Mouse (Mus musculus): ENCODE measurements around the gene Bfsp2. TPM values are rescaled to one million over a fixed set of nuclear protein-coding genes. Genes with fewer than 3 reads are reported as not detected.
"Not testable (repeated sequence)": the region's sequence is repeated elsewhere in the genome, so short reads cannot be mapped to it uniquely, and the experiment has no call there.

Bfsp2 gene
- polyA plus RNA-seq, 1 experiment from 2014 or later = 0.79 TPM

DNA sequence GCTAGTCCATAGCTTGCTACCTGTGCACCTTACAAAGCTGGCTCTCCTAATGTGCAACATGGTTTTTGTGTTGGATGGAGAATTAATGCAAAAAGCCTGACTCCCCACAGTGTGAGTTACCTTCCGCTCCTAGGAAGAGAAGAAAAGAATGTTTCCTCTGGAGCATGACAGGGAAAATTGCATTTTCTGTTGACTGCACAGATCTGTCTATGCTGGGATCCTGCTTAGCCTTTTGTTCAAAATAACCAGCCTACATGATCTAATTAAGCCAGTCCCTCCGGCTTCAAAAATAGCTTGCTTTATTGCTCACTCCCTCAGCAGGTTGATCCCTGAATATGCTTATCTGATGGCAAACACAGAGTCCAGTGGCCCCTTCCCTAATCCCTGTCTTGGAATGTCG is 59.4 kb downstream of the Bfsp2 start:
- Histone ChIP-seq H3K9me3 (no peaks in the 10 kb centered on the region), H3K4me3 (no peak overlapping the region), H3K27ac (no peak overlapping the region), H3K4me1 (peaks cover 30% of the 10 kb centered on the region), H3K36me3 (replicated peaks) (no peaks in the 10 kb centered on the region), H3K27me3 (ENCODE audit: poor library complexity, severe bottlenecking) (0 out of 2 replicates have a peak, but pooled peaks cover 4% of the 10 kb centered on the region)
- no peak for DNase-seq (ENCODE audit: extremely low spot score, low spot score)
- 26% methylated on average over 3 of the region's 3 CpGs for whole genome bisulfite sequencing

DNA sequence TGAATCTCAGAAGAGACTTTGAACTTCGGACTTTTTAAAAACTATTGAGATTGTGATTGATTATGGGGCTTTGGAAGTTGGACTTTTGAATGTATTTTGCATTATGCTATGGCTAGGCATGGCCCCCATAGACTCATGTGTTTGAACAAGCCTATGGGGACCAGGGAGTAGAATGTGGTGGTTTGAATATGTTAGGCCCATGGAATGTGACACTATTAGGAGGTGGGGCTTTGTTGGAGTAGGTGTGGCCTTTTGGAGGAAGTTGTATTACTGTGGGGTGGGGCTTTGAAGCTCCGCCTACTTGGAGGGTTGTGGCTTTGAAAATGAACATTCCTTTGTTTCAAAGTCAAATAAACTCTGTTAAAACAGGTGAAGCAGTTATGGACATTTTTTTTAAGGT is 61.4 kb downstream of the Bfsp2 start:
- H3K4me1 ChIP-seq = peaks cover 41% of the 10 kb centered on the region
- no peak overlapping the region for H3K27ac ChIP-seq
- no peaks in the 10 kb centered on the region for H3K36me3 ChIP-seq (replicated peaks)
- WGBS = 84% methylated on average over 2 of the region's 2 CpGs
- H3K9me3 ChIP-seq = no peaks in the 10 kb centered on the region
- DNase-seq (ENCODE audit: extremely low spot score, low spot score) = no peak
- 0 out of 2 replicates have a peak, but pooled peaks cover 4% of the 10 kb centered on the region for H3K27me3 ChIP-seq (ENCODE audit: poor library complexity, severe bottlenecking)
- no peak overlapping the region for H3K4me3 ChIP-seq

DNA sequence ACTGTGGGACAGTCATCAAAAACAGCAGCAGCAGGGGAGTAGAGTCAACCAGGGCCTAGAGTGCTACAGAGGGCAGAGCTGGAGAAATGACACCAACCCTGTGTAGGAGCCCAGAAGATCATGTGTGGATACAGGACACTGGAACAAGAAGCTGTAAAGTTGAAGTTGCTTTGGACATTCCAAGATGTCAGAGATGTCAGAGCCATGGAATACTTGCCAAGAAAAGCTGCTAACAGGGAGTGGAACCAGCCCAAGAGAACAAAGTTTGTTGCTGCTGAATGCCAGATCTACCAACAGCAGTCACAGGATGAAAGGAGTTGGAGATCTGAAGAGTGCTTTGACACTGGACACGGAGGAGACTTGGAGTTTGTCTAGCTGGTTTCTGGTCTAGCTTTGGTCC is 62.0 kb downstream of the Bfsp2 start:
- not testable (repeated sequence) for H3K27me3 ChIP-seq (ENCODE audit: poor library complexity, severe bottlenecking); H3K4me3 ChIP-seq; H3K36me3 ChIP-seq (replicated peaks); H3K27ac ChIP-seq; H3K9me3 ChIP-seq; DNase-seq (ENCODE audit: extremely low spot score, low spot score)
- H3K4me1 ChIP-seq = peaks cover 44% of the 10 kb centered on the region
- WGBS = 91% methylated on average over 1 of the region's 1 CpGs

DNA sequence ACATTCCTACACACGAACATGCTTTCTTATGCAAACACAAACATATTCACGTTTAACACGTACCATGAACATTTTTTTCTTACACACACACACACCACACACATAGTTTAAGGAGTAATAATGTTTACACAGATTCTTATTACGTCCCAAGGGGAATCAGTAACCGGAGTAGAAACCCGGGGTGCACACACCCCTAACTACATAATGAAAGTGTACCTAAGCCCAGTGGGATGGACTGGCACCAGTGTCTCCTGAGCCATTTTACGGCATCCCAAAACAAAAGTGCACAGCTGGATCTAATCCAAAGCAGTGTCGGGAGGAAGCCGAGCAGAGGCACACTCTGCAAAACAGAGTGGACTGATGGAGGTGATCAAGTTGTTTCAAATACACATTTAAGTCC is 66.8 kb downstream of the Bfsp2 start:
- no peak for DNase-seq (ENCODE audit: extremely low spot score, low spot score)
- WGBS = 42% methylated on average over 9 of the region's 9 CpGs
- no peaks in the 10 kb centered on the region for H3K9me3 ChIP-seq

DNA sequence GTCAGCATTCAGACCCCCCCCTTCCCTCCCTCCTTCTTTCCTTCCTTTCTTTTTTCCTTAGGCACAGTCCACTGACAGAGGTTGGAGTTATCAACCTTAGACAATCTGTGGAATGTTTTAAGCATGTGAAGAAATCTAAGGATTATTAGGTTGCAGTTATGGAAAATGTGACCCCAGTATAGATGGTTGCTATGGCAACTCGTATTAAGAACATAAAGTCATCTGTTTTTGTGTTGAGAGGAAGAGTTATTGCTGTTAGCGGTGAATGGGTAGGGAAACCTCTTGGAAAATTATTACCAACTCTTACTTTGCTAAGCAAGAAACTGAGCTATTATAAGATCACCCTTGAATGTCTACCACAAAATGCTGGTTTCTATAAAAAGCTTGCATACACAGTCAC is 71.1 kb downstream of the Bfsp2 start:
- 80% methylated on average over 2 of the region's 2 CpGs for WGBS
- H3K4me1 ChIP-seq = peaks cover 26% of the 10 kb centered on the region
- H3K27me3 ChIP-seq (ENCODE audit: poor library complexity, severe bottlenecking) = no peaks in the 10 kb centered on the region
- H3K36me3 ChIP-seq (replicated peaks) = no peaks in the 10 kb centered on the region
- no peak overlapping the region for H3K4me3 ChIP-seq
- no peak for DNase-seq (ENCODE audit: extremely low spot score, low spot score)
- no peaks in the 10 kb centered on the region for H3K9me3 ChIP-seq
- no peak overlapping the region for H3K27ac ChIP-seq

More for the DNA sequence above, 66.8 kb downstream of the Bfsp2 start:
- H3K4me1 ChIP-seq = peaks cover 31% of the 10 kb centered on the region
- no peaks in the 10 kb centered on the region for H3K36me3 ChIP-seq (replicated peaks)
- H3K27ac ChIP-seq = peak overlapping the region; percentile 44; the same call in 1 of the 2 replicates
- no peaks in the 10 kb centered on the region for H3K27me3 ChIP-seq (ENCODE audit: poor library complexity, severe bottlenecking)
- no peak overlapping the region for H3K4me3 ChIP-seq

DNA sequence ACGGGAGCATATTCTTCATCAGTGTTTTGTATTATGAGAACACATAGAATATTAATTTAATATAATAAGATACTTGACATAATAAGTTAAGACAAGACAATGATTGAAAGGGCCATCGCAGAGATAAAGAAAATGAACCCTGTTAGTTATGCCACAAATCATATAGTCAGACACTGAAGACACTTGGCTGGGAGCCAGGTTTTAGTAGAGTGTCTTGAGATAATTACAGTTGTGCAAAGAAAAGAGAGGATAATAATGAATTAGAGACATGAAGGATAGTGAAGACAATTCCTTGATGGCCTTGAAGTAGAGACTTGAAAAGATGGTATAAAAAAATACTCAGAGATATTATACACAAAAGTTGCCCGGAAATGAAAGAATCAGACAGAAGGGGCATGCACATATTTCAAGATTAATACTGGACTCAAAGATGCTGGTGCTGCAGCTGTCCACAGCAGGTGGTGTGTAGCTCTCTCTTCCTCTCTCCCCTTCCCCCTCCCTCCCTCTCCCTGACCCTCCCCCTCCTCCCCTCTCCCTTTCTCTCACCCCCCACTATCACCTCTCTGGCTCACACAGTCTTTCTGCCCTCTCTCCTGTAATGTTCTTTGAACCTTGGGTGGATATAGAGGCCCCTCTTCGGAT is 72.0 kb downstream of the Bfsp2 start:
- no peak for DNase-seq (ENCODE audit: extremely low spot score, low spot score)
- peaks cover 17% of the 10 kb centered on the region for H3K4me1 ChIP-seq
- H3K27me3 ChIP-seq (ENCODE audit: poor library complexity, severe bottlenecking) = no peaks in the 10 kb centered on the region
- no peak overlapping the region for H3K27ac ChIP-seq
- 79% methylated on average over 4 of the region's 4 CpGs for WGBS
- H3K36me3 ChIP-seq (replicated peaks) = no peaks in the 10 kb centered on the region
- no peaks in the 10 kb centered on the region for H3K9me3 ChIP-seq
- H3K4me3 ChIP-seq = no peak overlapping the region

DNA sequence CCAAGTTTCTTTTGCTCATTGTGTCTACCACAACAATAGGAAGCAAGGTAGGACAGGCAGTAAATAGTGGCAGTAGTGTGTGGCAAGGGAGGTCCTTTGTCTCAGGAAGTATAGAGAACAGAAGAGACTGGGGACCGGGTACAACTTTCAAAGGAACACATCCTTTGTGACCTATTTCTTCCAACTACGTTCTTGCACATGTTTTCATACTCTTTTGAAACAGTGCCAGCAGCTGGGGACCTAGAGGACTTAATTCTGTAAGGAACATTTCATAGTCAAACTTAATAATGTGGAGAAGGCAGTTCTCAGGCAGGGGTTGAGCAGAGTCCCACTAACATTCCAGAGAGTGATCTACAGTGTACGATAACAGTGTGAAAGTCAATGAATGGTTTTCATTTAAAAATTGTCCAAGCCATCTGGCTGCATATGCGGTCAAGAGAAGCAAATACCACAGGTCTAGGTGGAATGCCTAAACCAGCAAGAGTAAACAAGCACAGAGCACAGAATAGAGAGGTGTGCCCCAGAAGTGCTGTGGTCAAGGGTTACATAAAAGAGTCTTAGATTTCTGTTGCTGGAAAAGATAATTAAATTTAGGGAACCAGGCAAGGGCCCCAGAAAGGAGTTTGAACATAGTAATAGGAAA is 76.8 kb downstream of the Bfsp2 start:
- H3K27ac ChIP-seq = no peak overlapping the region

DNA sequence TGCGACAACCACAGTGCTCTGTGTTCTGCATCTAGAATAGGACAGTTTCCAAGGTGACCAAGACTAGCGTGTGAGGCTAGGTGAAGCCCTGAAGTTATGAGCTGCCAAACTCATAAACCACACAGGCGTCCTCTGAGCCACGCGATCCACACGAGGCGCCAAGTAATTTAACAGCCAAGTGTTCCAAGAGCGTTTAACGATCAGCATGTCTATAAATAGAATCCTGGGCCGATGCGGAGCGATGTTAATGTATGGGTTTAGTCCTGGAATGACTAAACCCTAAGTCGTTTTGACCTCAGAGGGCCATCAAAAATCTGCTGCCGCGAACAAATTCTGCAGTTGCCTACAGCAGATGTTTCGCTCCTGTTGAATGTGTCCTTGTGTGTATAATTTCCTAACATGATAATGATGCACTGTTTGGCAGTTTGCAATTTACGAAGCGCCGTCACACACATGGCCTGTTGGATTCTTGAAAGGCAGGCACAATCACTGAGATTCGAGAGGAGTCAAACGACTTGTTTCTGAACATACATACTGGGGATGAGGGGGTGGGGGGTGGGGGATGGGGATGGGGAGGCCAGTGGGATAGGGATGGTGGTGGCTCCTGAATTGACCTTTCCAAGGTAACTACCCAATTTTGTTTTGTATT is 81.6 kb downstream of the Bfsp2 start:
- H3K36me3 ChIP-seq (replicated peaks) = no peaks in the 10 kb centered on the region
- no peaks in the 10 kb centered on the region for H3K4me1 ChIP-seq
- no peak overlapping the region for H3K27ac ChIP-seq
- WGBS = 92% methylated on average over 21 of the region's 21 CpGs
- H3K4me3 ChIP-seq = no peak overlapping the region
- peaks cover 8% of the 10 kb centered on the region for H3K9me3 ChIP-seq
- H3K27me3 ChIP-seq (ENCODE audit: poor library complexity, severe bottlenecking) = no peaks in the 10 kb centered on the region
- DNase-seq (ENCODE audit: extremely low spot score, low spot score) = no peak

More for the DNA sequence above, 76.8 kb downstream of the Bfsp2 start:
- Histone ChIP-seq H3K4me3 (no peak overlapping the region), H3K27me3 (ENCODE audit: poor library complexity, severe bottlenecking) (no peaks in the 10 kb centered on the region), H3K9me3 (peaks cover 8% of the 10 kb centered on the region), H3K4me1 (peaks cover 2% of the 10 kb centered on the region), H3K36me3 (replicated peaks) (no peaks in the 10 kb centered on the region)
- 90% methylated on average over 4 of the region's 4 CpGs for WGBS
- no peak for DNase-seq (ENCODE audit: extremely low spot score, low spot score)

DNA sequence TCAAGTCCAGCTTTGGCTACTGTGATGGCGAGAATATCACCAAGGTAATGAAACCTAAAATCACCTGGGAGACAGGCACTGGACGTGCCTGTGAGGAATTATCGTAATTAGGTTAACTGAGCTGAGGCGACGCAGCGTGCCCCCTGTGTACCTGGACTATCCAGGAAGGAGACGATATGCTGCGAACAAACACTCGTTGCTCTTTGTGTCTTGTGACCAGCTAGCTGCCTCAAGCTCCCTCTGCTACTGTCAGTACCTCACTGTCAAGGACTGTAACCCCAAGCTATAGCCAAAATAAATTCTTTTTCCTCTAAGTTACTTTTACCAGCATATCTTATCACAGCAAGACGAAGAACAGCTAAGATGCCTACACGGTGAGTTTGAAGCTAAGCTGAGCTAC is 87.0 kb downstream of the Bfsp2 start:
- 90% methylated on average over 11 of the region's 11 CpGs for WGBS

DNA sequence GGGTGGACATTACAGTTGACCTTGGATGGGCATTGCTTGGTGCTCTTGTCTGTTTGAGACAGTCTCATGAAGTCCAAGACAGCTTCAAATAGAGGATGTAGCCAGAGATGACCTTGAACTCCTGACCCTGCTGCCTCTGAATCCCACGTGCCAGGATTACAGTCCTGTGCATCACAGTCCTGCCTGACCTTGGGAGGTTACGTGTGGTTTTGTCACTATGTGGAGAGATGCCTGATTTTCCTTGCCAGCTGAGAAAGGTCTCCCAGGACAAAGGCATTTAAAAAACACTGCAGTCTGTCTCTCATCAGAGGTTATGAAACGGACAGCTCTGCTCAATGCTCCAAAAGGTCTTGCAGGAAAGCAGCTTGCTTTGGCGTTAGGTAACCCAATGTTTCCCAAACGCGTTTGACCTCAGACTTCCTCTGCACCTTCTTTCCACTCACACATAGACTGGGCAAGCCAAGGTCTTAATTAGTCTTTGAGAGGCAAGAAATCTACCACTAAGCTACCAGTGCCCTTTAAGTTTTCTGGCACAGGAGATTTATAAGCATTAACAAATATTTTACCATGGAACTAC is 88.3 kb downstream of the Bfsp2 start:
- no peak for DNase-seq (ENCODE audit: extremely low spot score, low spot score)
- no peak overlapping the region for H3K27ac ChIP-seq
- H3K36me3 ChIP-seq (replicated peaks) = no peaks in the 10 kb centered on the region
- no peaks in the 10 kb centered on the region for H3K9me3 ChIP-seq
- WGBS = 80% methylated on average over 6 of the region's 6 CpGs
- peaks cover 12% of the 10 kb centered on the region for H3K4me1 ChIP-seq
- no peak overlapping the region for H3K4me3 ChIP-seq
- no peaks in the 10 kb centered on the region for H3K27me3 ChIP-seq (ENCODE audit: poor library complexity, severe bottlenecking)

More for the DNA sequence above, 87.0 kb downstream of the Bfsp2 start:
- Histone ChIP-seq H3K9me3 (no peaks in the 10 kb centered on the region; the same call in 1 of the 2 replicates), H3K4me3 (no peak overlapping the region), H3K27me3 (ENCODE audit: poor library complexity, severe bottlenecking) (no peaks in the 10 kb centered on the region), H3K4me1 (no peaks in the 10 kb centered on the region), H3K27ac (no peak overlapping the region), H3K36me3 (replicated peaks) (no peaks in the 10 kb centered on the region)
- DNase-seq (ENCODE audit: extremely low spot score, low spot score) = no peak

DNA sequence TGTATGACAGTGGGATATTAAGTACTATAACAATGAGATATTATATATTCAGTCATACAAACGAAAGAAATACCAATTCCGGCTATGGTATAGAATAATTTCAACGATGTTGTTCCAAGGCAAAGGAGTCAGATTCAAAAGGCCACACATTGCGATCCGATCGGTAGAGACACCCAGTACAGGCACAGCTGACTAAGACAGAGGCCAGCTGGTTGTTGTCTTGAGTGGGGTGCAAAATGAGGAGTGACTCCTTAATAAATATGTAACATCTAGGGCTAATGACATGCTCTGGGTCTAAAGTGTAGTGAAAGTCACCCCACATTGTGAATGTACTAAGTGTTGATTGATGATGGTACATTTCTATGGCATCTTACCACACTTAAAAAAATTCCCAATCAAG is 91.0 kb downstream of the Bfsp2 start:
- no peaks in the 10 kb centered on the region for H3K27me3 ChIP-seq (ENCODE audit: poor library complexity, severe bottlenecking)
- no peak overlapping the region for H3K27ac ChIP-seq
- no peak for DNase-seq (ENCODE audit: extremely low spot score, low spot score)
- peaks cover 25% of the 10 kb centered on the region for H3K4me1 ChIP-seq
- no peak overlapping the region for H3K4me3 ChIP-seq
- no peaks in the 10 kb centered on the region for H3K36me3 ChIP-seq (replicated peaks)
- WGBS = 97% methylated on average over 6 of the region's 6 CpGs
- H3K9me3 ChIP-seq = no peaks in the 10 kb centered on the region

DNA sequence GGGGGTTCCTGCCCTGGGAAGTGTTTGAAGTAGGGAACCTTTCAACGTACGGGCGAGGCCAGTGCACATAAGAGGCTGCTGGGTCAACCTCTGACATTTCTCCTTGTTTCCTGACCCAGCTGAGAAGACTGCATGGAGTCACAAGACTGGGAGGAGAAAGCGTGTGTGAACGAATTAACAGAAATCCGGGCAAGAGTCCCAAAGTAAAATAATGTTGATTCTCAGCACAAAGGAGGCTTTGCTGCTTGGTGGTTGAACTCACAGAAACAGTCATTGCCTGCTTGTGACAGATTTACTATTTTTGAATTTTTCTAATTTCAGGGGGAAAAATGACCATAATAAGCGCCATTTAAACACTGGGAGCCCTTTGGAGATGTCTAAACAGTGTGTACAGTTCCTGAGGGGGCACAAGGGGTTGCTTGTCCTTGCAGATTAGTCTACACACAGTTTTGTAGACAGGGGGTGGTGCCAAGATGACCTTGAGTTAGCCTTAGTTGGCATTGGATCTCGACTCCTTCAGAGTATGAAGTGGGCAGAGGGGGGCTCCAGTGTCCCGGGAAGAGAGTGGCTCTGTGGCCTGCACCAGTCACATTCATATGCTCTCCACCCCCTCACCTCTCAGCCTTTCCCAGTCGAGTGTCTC is 93.1 kb downstream of the Bfsp2 start:
- WGBS = 82% methylated on average over 10 of the region's 10 CpGs
- no peaks in the 10 kb centered on the region for H3K36me3 ChIP-seq (replicated peaks)
- H3K27me3 ChIP-seq (ENCODE audit: poor library complexity, severe bottlenecking) = no peaks in the 10 kb centered on the region
- DNase-seq (ENCODE audit: extremely low spot score, low spot score) = no peak
- 0 out of 2 replicates have a peak overlapping the region, but pooled peaks have one; percentile 0 for H3K27ac ChIP-seq
- no peaks in the 10 kb centered on the region for H3K9me3 ChIP-seq
- H3K4me3 ChIP-seq = no peak overlapping the region
- H3K4me1 ChIP-seq = peaks cover 32% of the 10 kb centered on the region

Measured in forebrain, embryonic 10.5 days (tissue).